Mouse (Mus musculus): ENCODE results near the gene Apba1.

Gene Apba1

GRCm38 (mm10) chr19:23972881-23973649, 214.4 kb downstream of the Apba1 start:
- DNase-seq (ENCODE audit: low spot score) = peak; percentile 26

DNA sequence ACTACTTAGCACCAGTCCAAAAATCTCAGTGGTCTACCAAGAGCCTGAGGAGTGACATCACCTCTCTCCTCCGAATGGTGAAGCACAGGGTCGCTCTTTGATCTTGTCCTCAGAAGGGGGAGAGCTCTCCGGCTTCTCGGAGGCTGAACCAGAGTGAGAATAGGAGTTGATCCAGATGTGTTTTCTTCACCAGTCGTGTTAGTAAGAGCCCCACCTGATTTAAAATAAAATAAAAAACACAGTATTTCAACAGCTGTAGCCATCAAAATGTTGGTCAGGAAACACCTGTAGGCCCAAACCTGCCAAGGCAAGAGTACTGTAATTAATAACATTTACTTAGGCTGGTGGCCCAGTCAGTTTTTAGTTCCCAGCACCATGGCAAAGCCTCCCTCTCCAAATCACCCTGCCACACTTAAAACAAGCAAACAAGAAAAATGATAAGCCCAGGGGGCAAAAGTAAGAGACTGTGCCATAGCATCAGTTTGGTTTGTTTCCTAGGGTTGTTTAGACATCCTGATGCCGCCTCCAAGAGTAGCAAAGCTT, 219.3 kb downstream of the Apba1 start:
- DNase-seq (ENCODE audit: low spot score) = no peak

- DNase-seq (ENCODE audit: low spot score) = no peak
Observed at GRCm38 (mm10) chr19:23980598-23980997, 221.9 kb downstream of the Apba1 start.

DNA sequence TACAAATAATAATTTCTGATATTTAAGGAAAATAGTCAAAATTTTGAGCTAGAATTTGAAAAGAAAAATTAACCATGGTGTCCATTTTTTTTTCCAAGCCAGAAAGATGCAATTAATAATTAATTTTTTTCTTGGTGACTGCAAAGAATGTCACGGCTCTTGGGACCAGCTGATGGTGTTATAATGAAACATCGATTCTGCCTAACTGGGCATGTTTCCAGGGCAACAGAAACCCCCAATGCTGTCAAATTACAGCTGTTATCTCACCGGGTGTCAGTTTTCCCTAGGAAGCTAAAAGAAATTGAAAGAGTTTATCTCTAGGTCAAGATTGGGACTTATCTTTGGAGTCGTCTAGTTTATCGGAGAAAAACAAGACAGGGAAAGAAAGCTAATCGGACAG, 225.5 kb downstream of the Apba1 start:
- DNase-seq (ENCODE audit: low spot score) = no peak

GRCm38 (mm10) chr19:23987291-23987690, 228.6 kb downstream of the Apba1 start:
- DNase-seq (ENCODE audit: low spot score) = no peak

DNA sequence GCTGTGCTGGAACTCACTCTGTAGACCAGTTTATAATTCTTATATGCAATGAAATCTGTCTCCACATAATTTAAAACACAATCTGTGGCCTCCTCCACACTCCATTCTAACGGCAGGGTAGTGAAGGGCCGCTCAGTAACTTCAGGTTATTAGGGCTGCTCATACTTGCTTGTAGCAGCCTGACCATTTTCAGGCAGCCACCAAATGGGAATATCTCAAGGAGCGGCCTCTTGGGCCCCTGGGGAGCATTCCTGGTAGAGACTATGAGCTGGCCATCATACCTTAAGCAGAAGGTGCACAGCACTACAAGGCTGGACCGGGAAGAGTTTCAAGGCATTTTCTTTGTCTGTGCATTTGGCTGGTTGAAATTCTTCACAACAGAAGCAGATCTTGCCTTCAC, 229.5 kb downstream of the Apba1 start:
- DNase-seq (ENCODE audit: low spot score) = no peak

- no peak for DNase-seq (ENCODE audit: low spot score)
Observed at GRCm38 (mm10) chr19:23995766-23996399, 237.2 kb downstream of the Apba1 start.

All from embryo, embryonic 10 days (tissue).